Mouse (Mus musculus) Patski (cell line): ENCODE measurements at regions not wholly inside any gene's neighbourhood (a gene's known extent, or its start where the extent isn't known, plus 50 kb on each side); places are given as distances from the start of the nearest gene placed in this dataset.
A peak's percentile ranks its signal among the peaks of the same experiment; 100 is the strongest.

Experiments used
- ATAC-seq: fragments of 100-300 bp; one replicate; pipeline ENCODE4 v1.8.0; 2021
- CTCF ChIA-PET: fragments of 350-600 bp; sonication (Branson Sonifier 250); formaldehyde crosslinking; loops from one replicate; lab custom pipeline; 2022; ENCODE audit warnings: inconsistent platforms; lab: Charles Lee
- POLR2A ChIA-PET: fragments of 350-600 bp; sonication (Branson Sonifier 250); formaldehyde crosslinking; loops from one replicate; lab custom pipeline; 2022; ENCODE audit warnings: antibody characterized with exemption, inconsistent platforms; lab: Charles Lee
- DNase-seq: peaks from one replicate; pipeline ENCODE4 v3.0.0-alpha.2; 2011; ENCODE audit warnings: low read depth, low spot score
- H3K27me3 ChIP-seq: fragments of 371-371 bp; one replicate; pipeline ENCODE4 v1.5.1; 2021
- CTCF ChIP-seq: fragments of 100-300 bp; IDR thresholded peaks from one replicate; pipeline ENCODE4 v1.5.1; 2021
- in situ Hi-C: fragments of 300-500 bp; cut with MboI; formaldehyde crosslinking; loops from 3 replicates; pipeline ENCODE4 v1.11.1; 2018; ENCODE audit warnings: low pct_unique_long_range_greater_than_20kb, mixed read lengths

DNA sequence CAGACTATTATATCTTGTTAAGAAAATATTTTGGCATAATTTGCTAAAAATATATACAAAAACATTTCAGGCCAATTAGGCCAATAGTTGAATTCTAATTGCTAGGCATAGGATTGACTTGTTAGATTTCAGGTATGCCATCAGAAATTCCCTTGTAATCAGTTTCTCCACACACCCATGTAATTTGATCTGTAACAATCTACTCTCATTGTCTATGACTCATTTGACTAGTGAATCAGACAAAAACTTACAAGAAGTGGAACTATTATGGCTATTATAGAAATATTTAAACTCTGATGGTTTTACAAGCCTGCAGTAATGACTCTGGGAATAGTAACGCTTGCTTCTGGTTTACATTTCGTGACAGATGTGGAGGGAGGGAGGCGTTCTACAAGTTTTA is 338.9 kb upstream of the Ptbp2 start:
- no peaks in the 10 kb centered on the region for H3K27me3 ChIP-seq
- TF ChIP-seq CTCF, result no peak
- ATAC-seq, result peak; percentile 58
- DNase-seq, result no peak
- ChIA-PET CTCF (interaction anchor here (0.6 kb wide), 1 partner anchor 68 kb away, joined by 3 read pairs; no protein-coding TSS in a partner anchor), POLR2A (no interaction called here)
- in situ Hi-C loops, result no loop called here

DNA sequence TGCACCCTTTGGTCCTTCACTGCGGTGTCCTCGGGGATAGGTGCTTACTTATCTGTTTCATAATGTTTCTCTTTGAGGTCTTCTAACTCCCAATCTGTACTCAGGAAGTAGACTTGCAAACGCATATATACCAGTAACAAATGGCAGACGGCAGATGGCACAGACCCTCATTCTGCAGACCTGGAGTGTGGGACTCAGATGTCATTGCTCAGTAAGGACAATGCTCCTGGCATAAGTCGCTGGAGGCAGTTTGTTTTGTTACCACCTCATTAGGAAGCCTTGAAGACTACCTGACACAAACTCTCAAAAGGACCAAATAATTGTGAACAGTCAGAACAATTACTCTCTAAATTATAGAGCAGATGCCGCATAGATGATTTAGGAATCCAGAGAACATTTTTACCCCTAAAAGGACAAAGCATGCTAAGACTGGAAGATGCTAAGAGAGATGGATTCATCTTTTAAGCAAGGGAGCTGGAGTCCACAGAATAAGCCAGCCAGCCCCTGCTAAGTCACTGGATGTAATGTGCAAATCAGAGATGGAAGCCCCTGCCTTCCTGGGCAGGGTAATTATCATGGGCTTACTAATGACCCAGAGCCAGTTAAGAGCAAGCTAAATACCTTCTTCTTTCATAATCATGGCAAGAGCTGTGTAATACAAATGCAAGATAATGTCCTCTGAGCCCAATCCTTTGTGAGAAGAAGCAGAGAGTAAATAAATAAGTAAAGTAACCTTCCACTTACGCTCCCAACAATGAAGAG is 299.1 kb upstream of the Ptbp2 start:
- H3K27me3 ChIP-seq, result no peaks in the 10 kb centered on the region
- DNase-seq (no peak), ATAC-seq (no peak)
- ChIA-PET CTCF (no interaction called here), POLR2A (no interaction called here)
- in situ Hi-C loops, result no loop called here
- TF ChIP-seq CTCF, result no peak

DNA sequence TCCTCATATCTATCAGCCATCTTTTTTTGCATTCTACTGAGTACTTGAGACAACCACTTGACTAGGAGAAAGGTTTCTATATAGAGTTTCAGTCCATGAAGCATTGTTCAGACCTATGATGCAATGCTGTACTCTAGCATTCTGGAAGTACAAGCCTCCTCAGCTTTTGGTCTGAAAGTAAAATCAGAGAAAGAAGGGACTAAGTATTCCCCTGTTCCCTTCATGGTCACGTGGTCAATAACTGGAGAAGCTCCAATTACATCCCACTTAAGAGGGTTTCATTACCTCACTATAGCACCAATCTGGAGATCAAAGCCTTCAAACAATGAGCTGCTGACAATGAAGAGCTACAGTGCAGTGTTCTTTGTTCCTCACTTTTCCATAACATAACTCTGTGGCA is 289.3 kb upstream of the Ptbp2 start:
- DNase-seq, result no peak
- ChIA-PET POLR2A (interaction anchor here (1.6 kb wide), 1 partner anchor 12 kb away, joined by 3 read pairs; no protein-coding TSS in a partner anchor), CTCF (interaction anchor here (1.7 kb wide), 1 partner anchor 13 kb away, joined by 5 read pairs; no protein-coding TSS in a partner anchor)
- no peaks in the 10 kb centered on the region for H3K27me3 ChIP-seq
- no peak for TF ChIP-seq CTCF
- in situ Hi-C loops, result no loop called here
- ATAC-seq, result no peak

DNA sequence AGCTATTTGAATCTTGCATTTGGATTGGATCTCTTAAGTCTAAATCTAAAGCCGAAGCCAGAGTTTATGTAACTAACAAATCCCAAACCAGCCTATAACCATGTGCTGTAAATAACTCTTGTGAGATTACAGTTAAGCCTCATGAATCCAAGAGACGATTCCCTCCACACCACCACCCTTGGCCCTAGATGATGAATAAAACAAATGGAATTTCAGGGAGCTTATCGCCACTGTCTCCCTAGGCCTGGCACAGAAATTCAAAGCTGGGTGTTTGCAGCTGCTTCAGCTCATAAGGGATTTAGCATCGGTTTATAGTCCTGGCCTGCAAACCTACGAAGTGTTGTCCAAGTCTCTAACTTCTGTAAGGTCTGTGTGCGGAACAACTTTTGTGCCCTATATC is 281.4 kb upstream of the Ptbp2 start:
- CTCF ChIA-PET, result interaction anchor here (0.6 to 1.8 kb wide), 10 partner anchors 12 to 127 kb away, joined by 3 to 8 read pairs (median 4); no protein-coding TSS in a partner anchor
- H3K27me3 ChIP-seq, result no peaks in the 10 kb centered on the region
- TF ChIP-seq CTCF, result no peak
- ATAC-seq (peak; percentile 92), DNase-seq (peak; percentile 72)
- POLR2A ChIA-PET, result no interaction called here
- in situ Hi-C loops, result no loop called here

DNA sequence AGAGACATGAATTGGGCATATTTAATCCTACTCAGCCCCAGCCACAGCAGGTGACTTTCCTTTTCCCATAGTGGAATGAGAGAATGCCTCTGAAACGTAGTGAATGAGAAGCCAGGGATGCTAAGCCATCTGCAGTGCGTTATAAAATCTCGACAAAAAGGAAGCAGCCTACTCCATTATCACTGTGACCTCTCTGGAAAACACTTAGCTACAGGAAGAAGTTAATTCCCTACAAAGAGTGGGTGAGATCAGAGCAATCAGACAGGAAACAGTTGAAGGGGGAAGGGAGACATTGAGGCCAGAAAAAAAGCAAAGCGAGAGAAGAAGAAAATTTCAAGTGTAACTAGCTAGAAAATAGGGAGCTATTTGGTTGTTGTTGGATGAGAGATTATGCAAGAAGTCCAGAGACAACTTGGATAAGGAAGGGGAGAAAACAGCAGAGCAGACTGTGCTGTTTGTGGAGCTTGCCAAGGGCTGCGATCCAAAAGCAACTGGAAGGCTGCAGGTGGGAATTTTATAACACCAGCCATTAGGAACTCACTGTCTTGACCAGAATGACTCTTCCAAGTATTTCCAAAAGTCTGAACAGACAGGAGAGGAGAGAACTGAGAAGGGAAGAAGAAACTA is 280.7 kb upstream of the Ptbp2 start:
- ATAC-seq (no peak), DNase-seq (peak; percentile 4)
- ChIA-PET CTCF (interaction anchor here (0.8 to 1.8 kb wide), 7 partner anchors 17 to 128 kb away, joined by 3 to 8 read pairs (median 4); no protein-coding TSS in a partner anchor), POLR2A (no interaction called here)
- H3K27me3 ChIP-seq, result no peaks in the 10 kb centered on the region
- no peak for TF ChIP-seq CTCF
- in situ Hi-C loops, result no loop called here

GRCm38 (mm10) chr3:120062264-120062663 is 278.0 kb upstream of the Ptbp2 start:
- POLR2A ChIA-PET, result interaction anchor here (1.2 kb wide), 1 partner anchor 11 kb away, joined by 3 read pairs; no protein-coding TSS in a partner anchor
- no peaks in the 10 kb centered on the region for H3K27me3 ChIP-seq
- in situ Hi-C loops, result no loop called here

DNA sequence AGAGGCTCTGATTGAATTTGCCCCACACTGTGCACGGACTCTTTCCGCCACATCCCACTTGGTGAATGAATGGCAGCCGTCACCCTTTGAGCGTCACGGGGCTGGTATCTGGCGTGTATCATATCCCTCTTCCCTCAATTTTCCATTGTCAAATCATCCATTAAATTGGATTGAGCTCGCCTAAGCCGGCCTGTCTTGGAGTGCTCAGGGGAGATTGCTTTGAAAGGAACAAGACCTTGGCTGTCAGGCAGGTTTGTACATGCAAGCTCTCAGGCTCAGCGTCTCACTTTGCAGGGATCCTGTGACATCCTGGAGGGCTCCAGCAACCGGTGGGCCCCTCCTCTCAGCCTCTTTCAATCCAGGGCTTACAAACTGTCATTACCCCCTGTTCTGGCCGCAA is 275.7 kb upstream of the Ptbp2 start:
- no peaks in the 10 kb centered on the region for H3K27me3 ChIP-seq
- TF ChIP-seq CTCF, result no peak
- POLR2A ChIA-PET, result no interaction called here
- DNase-seq (no peak), ATAC-seq (no peak)
- in situ Hi-C loops, result no loop called here
- CTCF ChIA-PET, result interaction anchor here (1.7 kb wide), 1 partner anchor 15 kb away, joined by 4 read pairs; no protein-coding TSS in a partner anchor

More at GRCm38 (mm10) chr3:120062264-120062663, 278.0 kb upstream of the Ptbp2 start:
- TF ChIP-seq CTCF, result no peak
- CTCF ChIA-PET, result no interaction called here
- no peak for ATAC-seq
- no peak for DNase-seq

DNA sequence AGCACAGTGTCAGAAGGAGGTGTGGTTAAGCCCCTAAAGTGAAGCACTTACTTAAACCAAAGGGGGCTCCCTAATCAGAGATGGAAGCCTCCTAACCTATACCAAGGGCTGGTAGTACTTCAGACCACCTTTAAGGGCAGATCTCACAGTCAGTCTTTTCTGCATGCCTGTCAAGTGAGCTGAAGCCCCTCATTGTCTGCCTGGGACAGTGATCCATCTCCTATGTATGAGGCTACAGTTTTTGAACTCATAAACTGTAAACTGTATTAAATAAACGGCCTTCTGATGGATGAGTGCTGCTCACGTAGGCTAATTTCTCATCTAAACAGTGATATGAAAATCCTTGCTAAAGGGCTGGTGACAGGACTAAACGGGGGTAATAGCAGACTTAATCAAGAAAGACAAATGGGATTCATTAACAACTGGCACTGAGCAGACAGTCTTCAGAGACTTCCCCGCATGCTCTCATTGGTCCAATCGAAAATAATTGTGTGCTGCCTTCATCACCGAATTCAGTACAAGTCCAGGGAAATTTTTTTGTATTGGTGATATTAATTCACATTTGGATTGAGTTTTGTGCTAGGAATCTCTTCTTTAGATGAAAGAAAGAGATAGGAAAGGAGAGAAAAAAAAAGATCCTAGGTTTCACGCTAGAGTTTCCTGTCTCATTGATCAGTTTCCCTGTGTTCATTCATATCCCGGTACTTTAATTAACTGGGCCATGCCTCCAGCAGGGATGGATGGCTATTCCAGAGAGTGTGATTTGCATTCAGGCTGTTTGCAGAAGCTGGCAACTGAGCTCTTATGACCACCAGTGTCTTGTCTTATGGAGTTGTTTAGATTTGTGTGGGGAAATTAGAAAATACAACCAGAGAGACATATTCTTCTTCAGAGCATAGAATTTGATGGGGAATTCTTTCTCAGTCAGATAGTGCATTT is 271.2 kb upstream of the Ptbp2 start:
- DNase-seq, result no peak
- in situ Hi-C loops, result no loop called here
- ChIA-PET CTCF (interaction anchor here (0.8 to 2.3 kb wide), 2 partner anchors 11 to 67 kb away, joined by 3 to 7 read pairs; no protein-coding TSS in a partner anchor), POLR2A (no interaction called here)
- no peak for TF ChIP-seq CTCF
- ATAC-seq, result no peak
- no peaks in the 10 kb centered on the region for H3K27me3 ChIP-seq

DNA sequence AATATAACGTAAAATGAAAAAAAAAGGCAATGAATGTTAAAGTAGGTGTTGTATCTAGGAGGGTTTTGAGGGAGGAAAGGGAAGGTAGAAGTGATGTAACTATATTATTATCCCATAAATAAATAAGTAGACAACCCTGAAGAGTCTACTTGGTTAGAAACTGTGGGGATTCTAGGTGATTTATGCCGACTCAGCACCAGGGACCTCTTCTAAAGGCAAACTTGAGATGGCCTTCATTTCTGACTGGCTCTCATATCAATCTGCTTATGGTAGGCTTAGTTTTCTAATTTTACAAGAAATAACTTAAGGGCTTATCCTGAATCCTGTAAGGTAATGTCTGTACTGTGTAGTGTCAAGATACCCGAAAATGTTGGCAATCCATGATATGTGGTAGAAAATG is 263.0 kb upstream of the Ptbp2 start:
- no peaks in the 10 kb centered on the region for H3K27me3 ChIP-seq
- ChIA-PET CTCF (no interaction called here), POLR2A (interaction anchor here (0.6 to 1.3 kb wide), 2 partner anchors 11 to 579 kb away, joined by 3 to 4 read pairs; no protein-coding TSS in a partner anchor)
- TF ChIP-seq CTCF, result no peak
- ATAC-seq (no peak), DNase-seq (no peak)
- in situ Hi-C loops, result no loop called here

DNA sequence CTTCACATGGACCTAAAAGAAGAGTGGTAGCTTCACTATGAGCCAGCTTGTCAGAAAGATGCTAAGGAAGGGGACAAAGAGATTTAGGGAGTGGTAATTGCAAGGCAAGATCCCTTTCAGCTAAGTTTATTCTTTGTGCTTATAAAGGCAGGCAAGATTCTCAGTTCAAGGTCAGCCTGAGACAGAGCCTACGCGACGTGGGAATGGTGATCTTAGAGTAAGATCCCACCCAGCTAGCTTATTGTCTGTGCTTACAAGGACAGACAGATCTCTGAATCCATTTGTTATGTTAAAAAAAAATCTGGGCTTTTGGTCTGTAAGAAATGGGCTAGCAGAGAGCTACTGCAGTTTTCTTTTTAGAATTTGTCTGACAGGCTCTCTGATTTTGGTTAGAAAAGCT is 253.3 kb upstream of the Ptbp2 start:
- ChIA-PET POLR2A (interaction anchor here (0.6 kb wide), 1 partner anchor 52 kb away, joined by 3 read pairs; no protein-coding TSS in a partner anchor), CTCF (interaction anchor here (1.0 to 1.6 kb wide), 2 partner anchors 9 to 28 kb away, joined by 4 to 6 read pairs; no protein-coding TSS in a partner anchor)
- no peaks in the 10 kb centered on the region for H3K27me3 ChIP-seq
- ATAC-seq (no peak), DNase-seq (no peak)
- in situ Hi-C loops, result no loop called here
- TF ChIP-seq CTCF, result no peak
